Mouse (Mus musculus) MEL (cell line): Measurements from ENCODE around the gene Man2a1. TPM values are rescaled to one million over a fixed set of nuclear protein-coding genes. Genes with fewer than 3 reads are reported as not detected.

Source experiments
- DNase-seq: peaks from one replicate; pipeline ENCODE4 v3.0.0; 2011; ENCODE audit warnings: low read depth, low spot score
- H3K27ac ChIP-seq: 2 replicates; pipeline ENCODE4 v1.5.1; 2012; ENCODE audit warnings: low read depth, mild to moderate bottlenecking, control low read depth, low read length, moderate library complexity; ENCODE audit not compliant: control insufficient read depth
- H3K27me3 ChIP-seq, 2 experiments: fragments of 150-350 bp in 1 of 2; sonication (generic) in 1 of 2; 2 replicates each; pipeline ENCODE4 v1.6.1; 2012; ENCODE audit warnings: low read length in 2 of 2, mild to moderate bottlenecking in 2 of 2, improper control_type of control experiment in 1 of 2, moderate library complexity in 1 of 2; ENCODE audit not compliant: insufficient read depth in 2 of 2, control insufficient read depth in 1 of 2
- H3K36me3 ChIP-seq, 2 experiments: 2 replicates each; pipeline ENCODE4 v1.6.1; 2012 to 2014; ENCODE audit warnings: low read length in 2 of 2, improper control_type of control experiment in 1 of 2, inconsistent platforms in 1 of 2, mild to moderate bottlenecking in 1 of 2; ENCODE audit not compliant: insufficient read depth in 2 of 2, control insufficient read depth in 1 of 2
- H3K4me1 ChIP-seq, 2 experiments: fragments of 150-350 bp in 1 of 2; sonication (generic) in 1 of 2; 2 replicates each; pipeline ENCODE4 v1.6.1; 2012; ENCODE audit warnings: low read length in 2 of 2, improper control_type of control experiment in 1 of 2, mild to moderate bottlenecking in 1 of 2; ENCODE audit not compliant: insufficient read depth in 2 of 2, control insufficient read depth in 1 of 2
- H3K4me3 ChIP-seq, 2 experiments: fragments of 150-350 bp in 1 of 2; sonication (generic) in 1 of 2; 2 replicates each; pipeline ENCODE4 v1.5.1; 2012; ENCODE audit warnings: low read depth in 2 of 2, low read length in 2 of 2, mild to moderate bottlenecking in 2 of 2, moderate library complexity in 2 of 2, control low read depth in 1 of 2, improper control_type of control experiment in 1 of 2; ENCODE audit not compliant: control insufficient read depth in 1 of 2, insufficient read depth in 1 of 2
- H3K79me2 ChIP-seq: 2 replicates; pipeline ENCODE4 v1.6.1; 2012; ENCODE audit warnings: mild to moderate bottlenecking, low read length, moderate library complexity; ENCODE audit not compliant: control insufficient read depth, poor library complexity, insufficient read depth
- H3K9ac ChIP-seq: 2 replicates; pipeline ENCODE4 v1.6.1; 2012; ENCODE audit warnings: low read depth, mild to moderate bottlenecking, control low read depth, low read length, moderate library complexity; ENCODE audit not compliant: control insufficient read depth, poor library complexity, severe bottlenecking
- H3K9me3 ChIP-seq: fragments of 150-350 bp; sonication (generic); replicated peaks from 2 replicates; pipeline ENCODE4 v1.6.1; 2012; ENCODE audit warnings: mild to moderate bottlenecking, low read length, improper control_type of control experiment, moderate library complexity; ENCODE audit not compliant: insufficient read depth
- BHLHE40 ChIP-seq: IDR thresholded peaks from 2 replicates; pipeline ENCODE4 v1.6.1; 2012; ENCODE audit warnings: low read depth, mild to moderate bottlenecking, inconsistent platforms, low read length, improper control_type of control experiment, borderline replicate concordance
- CHD1 ChIP-seq: IDR thresholded peaks from 2 replicates; pipeline ENCODE4 v1.6.1; 2012; ENCODE audit warnings: low read depth, mild to moderate bottlenecking, inconsistent platforms, low read length, improper control_type of control experiment
- CHD2 ChIP-seq: IDR thresholded peaks from 2 replicates; pipeline ENCODE4 v1.6.1; 2011; ENCODE audit warnings: low read length, improper control_type of control experiment
- CTCF ChIP-seq, 3 experiments: IDR thresholded peaks in 2 of 3; conservative IDR thresholded peaks in 1 of 3; 2 replicates each; pipeline ENCODE4 v1.5.1; 2011 to 2012; ENCODE audit warnings: low read length in 3 of 3, low read depth in 2 of 3, mild to moderate bottlenecking in 2 of 3, improper control_type of control experiment in 1 of 3, inconsistent platforms in 1 of 3, mixed read lengths in 1 of 3, moderate library complexity in 1 of 3; ENCODE audit not compliant: control insufficient read depth in 1 of 3, insufficient read depth in 1 of 3, poor library complexity in 1 of 3, severe bottlenecking in 1 of 3
- E2F4 ChIP-seq: IDR thresholded peaks from 2 replicates; pipeline ENCODE4 v1.6.1; 2011; ENCODE audit warnings: low read depth, low read length, improper control_type of control experiment, borderline replicate concordance
- ELF1 ChIP-seq: IDR thresholded peaks from 2 replicates; pipeline ENCODE4 v1.6.1; 2014; ENCODE audit warnings: low read depth, mild to moderate bottlenecking, inconsistent platforms, low read length, improper control_type of control experiment, moderate library complexity
- EP300 ChIP-seq, 2 experiments: IDR thresholded peaks; 2 replicates each; pipeline ENCODE4 v1.6.1; 2011; ENCODE audit warnings: improper control_type of control experiment in 2 of 2, low read length in 2 of 2, low read depth in 1 of 2, mild to moderate bottlenecking in 1 of 2
- GABPA ChIP-seq: IDR thresholded peaks from 2 replicates; pipeline ENCODE4 v1.6.1; 2012; ENCODE audit warnings: low read depth, mild to moderate bottlenecking, inconsistent platforms, low read length, improper control_type of control experiment, moderate library complexity
- GATA1 ChIP-seq: IDR thresholded peaks from 2 replicates; pipeline ENCODE4 v1.6.1; 2011; ENCODE audit warnings: low read depth, low read length, improper control_type of control experiment
- JUND ChIP-seq: IDR thresholded peaks from 2 replicates; pipeline ENCODE4 v1.6.1; 2011; ENCODE audit warnings: low read depth, mild to moderate bottlenecking, improper control_type of control experiment, low read length
- KAT2A ChIP-seq: conservative IDR thresholded peaks from 2 replicates; pipeline ENCODE4 v1.6.1; 2012; ENCODE audit warnings: low read depth, low read length, improper control_type of control experiment, inconsistent platforms
- MAFK ChIP-seq: IDR thresholded peaks from 2 replicates; pipeline ENCODE4 v1.6.1; 2011; ENCODE audit warnings: low read depth, mild to moderate bottlenecking, low read length, improper control_type of control experiment, borderline replicate concordance
- MAZ ChIP-seq: IDR thresholded peaks from 2 replicates; pipeline ENCODE4 v1.6.1; 2012; ENCODE audit warnings: low read depth, mild to moderate bottlenecking, inconsistent platforms, low read length, improper control_type of control experiment
- MEF2A ChIP-seq: IDR thresholded peaks from 2 replicates; pipeline ENCODE4 v1.6.1; 2014; ENCODE audit warnings: low read depth, mild to moderate bottlenecking, inconsistent platforms, low read length, improper control_type of control experiment; ENCODE audit not compliant: poor library complexity, insufficient replicate concordance, severe bottlenecking; ENCODE audit errors: extremely low read depth
- MXI1 ChIP-seq: IDR thresholded peaks from 2 replicates; pipeline ENCODE4 v1.6.1; 2011; ENCODE audit warnings: mild to moderate bottlenecking, low read depth, low read length, improper control_type of control experiment
- MYB ChIP-seq: IDR thresholded peaks from 2 replicates; pipeline ENCODE4 v1.6.1; 2011; ENCODE audit warnings: mild to moderate bottlenecking, low read depth, low read length, improper control_type of control experiment
- MYC ChIP-seq: IDR thresholded peaks from 2 replicates; pipeline ENCODE4 v1.6.1; 2011; ENCODE audit warnings: low read depth, mild to moderate bottlenecking, low read length, improper control_type of control experiment, moderate library complexity
- NRF1 ChIP-seq: IDR thresholded peaks from 2 replicates; pipeline ENCODE4 v1.6.1; 2014; ENCODE audit warnings: low read depth, mild to moderate bottlenecking, inconsistent platforms, low read length, improper control_type of control experiment, moderate library complexity; ENCODE audit not compliant: poor library complexity, insufficient read depth, severe bottlenecking
- POLR2A ChIP-seq, 2 experiments: IDR thresholded peaks; 2 replicates each; pipeline ENCODE4 v1.6.1; 2011 to 2012; ENCODE audit warnings: low read length in 2 of 2, mild to moderate bottlenecking in 2 of 2, control low read depth in 1 of 2, improper control_type of control experiment in 1 of 2, low read depth in 1 of 2, moderate library complexity in 1 of 2; ENCODE audit not compliant: control insufficient read depth in 1 of 2, insufficient read depth in 1 of 2, poor library complexity in 1 of 2
- RCOR1 ChIP-seq: IDR thresholded peaks from 2 replicates; pipeline ENCODE4 v1.6.1; 2012; ENCODE audit warnings: low read depth, mild to moderate bottlenecking, inconsistent platforms, low read length, improper control_type of control experiment
- SIN3A ChIP-seq: IDR thresholded peaks from 2 replicates; pipeline ENCODE4 v1.6.1; 2012; ENCODE audit warnings: low read length, improper control_type of control experiment, inconsistent platforms
- SMC3 ChIP-seq: IDR thresholded peaks from 2 replicates; pipeline ENCODE4 v1.6.1; 2011; ENCODE audit warnings: low read depth, low read length, improper control_type of control experiment
- TBP ChIP-seq: IDR thresholded peaks from 2 replicates; pipeline ENCODE4 v1.8.0; 2011; ENCODE audit warnings: low read depth, low read length, improper control_type of control experiment
- TCF12 ChIP-seq: IDR thresholded peaks from 2 replicates; pipeline ENCODE4 v1.6.1; 2014; ENCODE audit warnings: low read depth, mild to moderate bottlenecking, inconsistent platforms, low read length, improper control_type of control experiment, moderate library complexity
- UBTF ChIP-seq: IDR thresholded peaks from 2 replicates; pipeline ENCODE4 v1.6.1; 2012; ENCODE audit warnings: low read depth, mild to moderate bottlenecking, inconsistent platforms, low read length, improper control_type of control experiment, moderate library complexity, borderline replicate concordance; ENCODE audit not compliant: insufficient read depth
- USF2 ChIP-seq, 2 experiments: IDR thresholded peaks; 2 replicates each; pipeline ENCODE4 v1.6.1; 2011 to 2012; ENCODE audit warnings: improper control_type of control experiment in 2 of 2, low read length in 2 of 2, borderline replicate concordance in 1 of 2, inconsistent platforms in 1 of 2, low read depth in 1 of 2, mild to moderate bottlenecking in 1 of 2; ENCODE audit not compliant: insufficient read depth in 1 of 2
- ZC3H11A ChIP-seq: IDR thresholded peaks from 2 replicates; pipeline ENCODE4 v1.6.1; 2012; ENCODE audit warnings: low read depth, mild to moderate bottlenecking, inconsistent platforms, low read length, improper control_type of control experiment
- ZKSCAN1 ChIP-seq: IDR thresholded peaks from 2 replicates; pipeline ENCODE4 v1.6.1; 2012; ENCODE audit warnings: low read depth, mild to moderate bottlenecking, inconsistent platforms, low read length, improper control_type of control experiment, moderate library complexity
- ZMIZ1 ChIP-seq: IDR thresholded peaks from 2 replicates; pipeline ENCODE4 v1.6.1; 2012; ENCODE audit warnings: low read depth, mild to moderate bottlenecking, inconsistent platforms, low read length, improper control_type of control experiment, moderate library complexity
- ZNF384 ChIP-seq: IDR thresholded peaks from 2 replicates; pipeline ENCODE4 v1.6.1; 2012; ENCODE audit warnings: low read depth, mild to moderate bottlenecking, inconsistent platforms, low read length, improper control_type of control experiment
- polyA plus RNA-seq, 2 experiments: library from polyadenylated mRNA; stranded (reverse) in 1 of 2; unstranded in 1 of 2; fragments of >175 nt in 1 of 2; fragments of >200 nt in 1 of 2; gene quantifications; 2 replicates each; pipeline versions ENCODE4 v1.2.1 to v1.2.4; 2012; ENCODE audit warnings: low replicate concordance in 2 of 2, low read depth in 1 of 2; ENCODE audit not compliant: insufficient read length in 2 of 2, insufficient read depth in 1 of 2, missing spikeins in 1 of 2
- total RNA-seq: library from RNA; depleted of rRNA; stranded (reverse); fragments of 300-350 nt; gene quantifications from 2 replicates; pipeline ENCODE4 v1.2.3, GENCODE M21; 2012

Man2a1 gene
- total and polyA plus RNA-seq, 3 experiments: 8.7 to 27.5 (median 9.1) TPM

DNA sequence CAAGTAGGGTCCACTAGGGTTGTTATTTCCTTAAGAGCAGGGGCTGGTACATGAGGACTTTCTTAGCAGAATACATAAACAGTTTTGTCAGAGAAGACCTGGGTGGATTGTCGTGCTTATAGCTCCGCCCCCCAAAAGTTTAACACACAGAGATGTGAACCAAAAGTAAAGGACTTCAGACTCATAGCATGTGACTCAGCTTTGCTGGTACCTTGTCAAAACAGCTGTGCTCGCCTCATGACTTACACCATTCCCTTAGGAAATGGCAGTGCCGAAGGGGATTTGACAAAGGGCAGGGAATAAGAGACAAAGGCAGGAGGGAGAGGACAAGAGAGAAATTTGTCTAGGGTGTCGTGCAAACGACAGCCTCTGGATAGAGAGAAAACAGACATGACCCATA is 166.0 kb downstream of the Man2a1 start:
- no peaks in the 10 kb centered on the region for H3K36me3 ChIP-seq
- TF ChIP-seq UBTF: no peak
- no peak for TF ChIP-seq SIN3A
- no peak for TF ChIP-seq GABPA
- TF ChIP-seq TBP: no peak
- TF ChIP-seq USF2 (IDR thresholded peaks at IDR 0.05; ENCODE audit: borderline replicate concordance in 1 of 2, insufficient read depth in 1 of 2, low read depth in 1 of 2, low read length in 2 of 2): no peak
- TF ChIP-seq GATA1: no peak
- TF ChIP-seq MYC: no peak
- no peak for TF ChIP-seq TCF12
- TF ChIP-seq ZC3H11A: no peak
- no peak for TF ChIP-seq ZKSCAN1
- TF ChIP-seq CHD2: no peak
- no peak for TF ChIP-seq POLR2A (IDR thresholded peaks at IDR 0.05; ENCODE audit: control insufficient read depth in 1 of 2, insufficient read depth in 1 of 2, low read depth in 1 of 2, low read length in 2 of 2, poor library complexity in 1 of 2)
- no peak for TF ChIP-seq JUND
- TF ChIP-seq E2F4: no peak
- TF ChIP-seq MAZ: no peak
- no peak for TF ChIP-seq CTCF (IDR thresholded peaks at IDR 0.05 in 2 of 3, conservative IDR thresholded peaks at IDR 0.05 in 1 of 3; ENCODE audit: control insufficient read depth in 1 of 3, insufficient read depth in 1 of 3, low read depth in 2 of 3, low read length in 3 of 3, poor library complexity in 1 of 3, severe bottlenecking in 1 of 3)
- no peak for TF ChIP-seq ZNF384
- H3K4me3 ChIP-seq: no peak overlapping the region
- H3K4me1 ChIP-seq: no peaks in the 10 kb centered on the region
- H3K9me3 ChIP-seq: no peaks in the 10 kb centered on the region
- H3K27ac ChIP-seq: no peak overlapping the region
- DNase-seq: no peak
- no peaks in the 10 kb centered on the region for H3K27me3 ChIP-seq
- no peak overlapping the region for H3K9ac ChIP-seq
- H3K79me2 ChIP-seq: no peaks in the 10 kb centered on the region

- H3K4me3 ChIP-seq: no peak overlapping the region
- no peak overlapping the region for H3K27ac ChIP-seq
- H3K9me3 ChIP-seq: no peaks in the 10 kb centered on the region
- no peaks in the 10 kb centered on the region for H3K27me3 ChIP-seq
- no peak for DNase-seq
- H3K79me2 ChIP-seq: no peaks in the 10 kb centered on the region
- H3K4me1 ChIP-seq: no peaks in the 10 kb centered on the region
- TF ChIP-seq KAT2A (no peak), NRF1 (no peak), UBTF (no peak), MXI1 (no peak), BHLHE40 (no peak), CHD1 (no peak), RCOR1 (no peak), MEF2A (no peak), JUND (no peak), SMC3 (no peak), ZKSCAN1 (no peak), MYB (no peak), ZMIZ1 (no peak), GATA1 (no peak), EP300 (IDR thresholded peaks at IDR 0.05; ENCODE audit: low read depth in 1 of 2, low read length in 2 of 2) (no peak), MAFK (no peak), E2F4 (no peak), ELF1 (no peak), ZNF384 (no peak)
- TF ChIP-seq, all 39 proteins: peak for 0
- Histone ChIP-seq H3K36me3 (no peaks in the 10 kb centered on the region), H3K9ac (no peak overlapping the region)
Observed at GRCm38 (mm10) chr17:64770277-64770676, 169.7 kb downstream of the Man2a1 start.
